Mouse (Mus musculus) left cerebral cortex, postnatal 10 days (tissue): ENCODE measurements around the gene Crybb3. TPM values are rescaled to one million over a fixed set of nuclear protein-coding genes. Genes with fewer than 3 reads are reported as not detected.

Source experiments
- total RNA-seq, 2 experiments: library from RNA; stranded (reverse); gene quantifications; 2 replicates each; pipeline ENCODE4 v1.2.3; 2021

The Crybb3 gene
- total RNA-seq, 2 experiments from 2014 or later, result 1.6 to 3.4 TPM

Other genes with a start within 250 kb of the Crybb3 start
- gene Myo18b, start 185.2 kb downstream of the Crybb3 start, total RNA-seq, result 1 to 10 TPM; 5.1 to 5.4 TPM
- gene Grk3, start 65.8 kb downstream of the Crybb3 start, total RNA-seq, result 10 to 100 TPM; 69.8 to 71.7 TPM
- not detected for gene Crybb2, start 11.5 kb downstream of the Crybb3 start, total RNA-seq
- 10 to 100 TPM; 63.4 to 65.6 TPM for gene 2900026A02Rik, start 139.7 kb upstream of the Crybb3 start, total RNA-seq
- gene Tmem211, start 145.3 kb upstream of the Crybb3 start, total RNA-seq, result not detected
- gene Sgsm1, start 229.2 kb upstream of the Crybb3 start, total RNA-seq, result 10 to 100 TPM; 83.2 to 87.1 TPM